Comparison of ENCODE assay signal across 8 mouse cellular contexts in the genomic region with DNA sequence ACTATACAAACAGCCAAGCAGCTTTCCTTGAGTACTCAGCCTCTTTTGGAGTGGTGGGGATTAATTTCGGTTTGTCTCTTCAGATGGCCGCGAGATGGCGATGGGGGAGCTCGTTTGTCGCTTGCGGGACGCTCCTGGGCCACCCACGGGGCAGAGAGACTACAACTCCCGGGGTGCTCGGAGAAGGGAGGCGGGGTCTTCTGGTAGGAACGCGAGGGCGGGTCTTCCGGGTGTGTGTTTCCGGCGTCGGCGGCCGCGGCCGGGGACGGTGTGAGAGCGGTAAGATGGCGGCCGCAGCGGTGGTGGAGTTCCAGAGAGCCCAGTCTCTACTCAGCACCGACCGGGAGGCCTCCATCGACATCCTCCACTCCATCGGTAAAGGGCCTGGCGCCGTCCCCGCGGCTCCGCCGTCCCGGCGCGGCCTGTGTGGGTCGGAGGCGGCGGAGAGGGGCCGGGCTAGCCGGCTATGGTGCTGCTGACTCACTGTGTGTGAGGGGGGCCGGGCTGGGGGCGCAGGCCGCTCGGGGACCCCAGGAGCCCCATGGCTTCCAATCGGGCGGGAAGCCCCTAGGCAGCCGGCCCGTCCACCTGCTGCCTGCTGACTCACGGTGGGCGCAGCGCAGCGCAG. TPM values are rescaled to one million over a fixed set of nuclear protein-coding genes. Genes with fewer than 3 reads are reported as not detected.
DNase-seq lines count a peak whose midpoint lies in the region; ATAC-seq and TF ChIP-seq lines count a peak whose summit lies in the region.

A gene (plus strand): TSS at position 235 of the 628 bp plus-strand sequence.

- H3K9ac ChIP-seq in heart, embryonic 11.5 days (ENCODE audit: low read depth, low read length): peak within 1 kb of the TSS; percentile 95
- peak within 1 kb of the TSS; percentile 96 for H3K9ac ChIP-seq in kidney, embryonic 16.5 days (replicated peaks; ENCODE audit: low read length)
- H3K9ac ChIP-seq in liver, adult 2 months (ENCODE audit: low read depth, low read length): peak within 1 kb of the TSS; percentile 97

- H3K36me3 ChIP-seq in C2C12 (ENCODE audit: control insufficient read depth, insufficient read depth): peaks cover 16% of the 10 kb centered on the region
- H3K36me3 ChIP-seq in erythroblast, embryonic 14.5 days (ENCODE audit: control insufficient read depth): peaks cover 24% of the 10 kb centered on the region
- H3K36me3 ChIP-seq in heart, embryonic 11.5 days (ENCODE audit: control insufficient read depth, insufficient read depth, low read length): peaks cover 12% of the 10 kb centered on the region
- peaks cover 8% of the 10 kb centered on the region; the same call in 1 of the 2 replicates for H3K36me3 ChIP-seq in kidney, embryonic 16.5 days (ENCODE audit: insufficient read depth, low read length)
- H3K36me3 ChIP-seq in liver, adult 2 months (ENCODE audit: control insufficient read depth, insufficient read depth, low read length): peaks cover 14% of the 10 kb centered on the region
- peaks cover 17% of the 10 kb centered on the region for H3K36me3 ChIP-seq in myocyte (ENCODE audit: control insufficient read depth, insufficient read depth)
- H3K36me3 ChIP-seq in splenic B cell, adult 2 months (ENCODE audit: control insufficient read depth, insufficient read depth, low read length, poor library complexity, severe bottlenecking): peaks cover 2% of the 10 kb centered on the region; the same call in 1 of the 2 replicates

- WGBS in heart, embryonic 11.5 days (ENCODE audit: insufficient replicate concordance): under 1% methylated on average over 58 of the region's 58 CpGs
- WGBS in kidney, embryonic 16.5 days: under 1% methylated on average over 45 of the region's 58 CpGs
- WGBS in liver, adult 2 months: under 1% methylated on average over 56 of the region's 58 CpGs

- peak; percentile 99 for DNase-seq in brain, embryonic 14.5 days (ENCODE audit: low read depth)
- DNase-seq in liver, adult 2 months (ENCODE audit: extremely low read depth, low read depth, low spot score): peak; percentile 86
- peak; percentile 97 for DNase-seq in splenic B cell, adult 2 months (ENCODE audit: low read depth, low spot score)

- no peaks in the 10 kb centered on the region for H3K9me3 ChIP-seq in erythroblast, embryonic 14.5 days (ENCODE audit: control insufficient read depth, low read length)
- H3K9me3 ChIP-seq in heart, embryonic 11.5 days (replicated peaks; ENCODE audit: control insufficient read depth, low read length): no peaks in the 10 kb centered on the region
- no peaks in the 10 kb centered on the region for H3K9me3 ChIP-seq in kidney, embryonic 16.5 days (ENCODE audit: low read length)

- peaks cover 51% of the 10 kb centered on the region for H3K79me2 ChIP-seq in C2C12 (ENCODE audit: control insufficient read depth, insufficient read depth)
- peaks cover 8% of the 10 kb centered on the region for H3K79me2 ChIP-seq in liver, adult 2 months (ENCODE audit: control insufficient read depth, insufficient read depth, low read length)
- peaks cover 49% of the 10 kb centered on the region for H3K79me2 ChIP-seq in myocyte (ENCODE audit: control insufficient read depth, insufficient read depth)

- peak; percentile 96 for ATAC-seq in heart, embryonic 11.5 days (replicated peaks; ENCODE audit: insufficient number of reproducible peaks, low FRiP score, low TSS enrichment)
- ATAC-seq in kidney, embryonic 16.5 days (ENCODE audit: low FRiP score, low TSS enrichment): peak; percentile 99

- peak within 1 kb of the TSS; percentile 85 for H3ac ChIP-seq in C2C12 (ENCODE audit: control insufficient read depth, insufficient read length, low read depth)
- peak within 1 kb of the TSS; percentile 86 for H3ac ChIP-seq in myocyte (ENCODE audit: control insufficient read depth, insufficient read length)

- H3K27ac ChIP-seq in heart, embryonic 11.5 days (ENCODE audit: low read depth, low read length): peak within 1 kb of the TSS; percentile 89
- H3K27ac ChIP-seq in kidney, embryonic 16.5 days (ENCODE audit: low read length): peak within 1 kb of the TSS; percentile 82
- H3K27ac ChIP-seq in liver, adult 2 months (replicated peaks; ENCODE audit: insufficient read depth, low read depth, low read length): peak within 1 kb of the TSS; percentile 92

- peak; percentile 66; the same call in 1 of the 2 replicates for TF ChIP-seq POLR2A in brain, embryonic 14.5 days (IDR thresholded peaks at IDR 0.05; ENCODE audit: borderline replicate concordance, extremely low read depth, insufficient read depth, insufficient read length, poor library complexity, severe bottlenecking)
- peak; percentile 84; the same call in 1 of the 2 replicates for TF ChIP-seq POLR2A in liver, adult 2 months (IDR thresholded peaks at IDR 0.05; ENCODE audit: extremely low read depth, insufficient read depth, low read length)
- TF ChIP-seq POLR2A in myocyte (IDR thresholded peaks at IDR 0.05; ENCODE audit: insufficient read length, low read depth): peak; percentile 92

- H3K27me3 ChIP-seq in C2C12 (ENCODE audit: control insufficient read depth, insufficient read depth, insufficient read length) (no peaks in the 10 kb centered on the region), myocyte (ENCODE audit: control insufficient read depth, insufficient read depth, insufficient read length) (no peaks in the 10 kb centered on the region)
- no peaks in the 10 kb centered on the region for H3K27me3 ChIP-seq in erythroblast, embryonic 14.5 days (ENCODE audit: control insufficient read depth)
- no peaks in the 10 kb centered on the region for H3K27me3 ChIP-seq in heart, embryonic 11.5 days (ENCODE audit: control insufficient read depth, insufficient read depth, low read length)
- no peaks in the 10 kb centered on the region for H3K27me3 ChIP-seq in kidney, embryonic 16.5 days (ENCODE audit: insufficient read depth, low read length)
- H3K27me3 ChIP-seq in liver, adult 2 months (ENCODE audit: control insufficient read depth, insufficient read depth, low read length): no peaks in the 10 kb centered on the region
- no peaks in the 10 kb centered on the region for H3K27me3 ChIP-seq in splenic B cell, adult 2 months (ENCODE audit: control insufficient read depth, insufficient read depth, low read length, poor library complexity, severe bottlenecking)

- H3K4me3 ChIP-seq in C2C12 (ENCODE audit: insufficient read depth, poor library complexity, severe bottlenecking) (peak within 1 kb of the TSS; percentile 98), myocyte (peak within 1 kb of the TSS; percentile 74)
- peak within 1 kb of the TSS; percentile 100 for H3K4me3 ChIP-seq in erythroblast, embryonic 14.5 days (replicated peaks)
- H3K4me3 ChIP-seq in heart, embryonic 11.5 days (ENCODE audit: low read depth, low read length): peak within 1 kb of the TSS; percentile 97
- peak within 1 kb of the TSS; percentile 98 for H3K4me3 ChIP-seq in kidney, embryonic 16.5 days (ENCODE audit: low read length)
- peak within 1 kb of the TSS; percentile 92 for H3K4me3 ChIP-seq in liver, adult 2 months (ENCODE audit: insufficient read depth, low read depth, low read length)

- H3K4me2 ChIP-seq in heart, embryonic 11.5 days: peak within 1 kb of the TSS; percentile 73
- H3K4me2 ChIP-seq in kidney, embryonic 16.5 days (replicated peaks; ENCODE audit: low read depth, low read length): peak within 1 kb of the TSS; percentile 65
- peak within 1 kb of the TSS; percentile 94 for H3K4me2 ChIP-seq in myocyte (ENCODE audit: low read depth)

- H3K4me1 ChIP-seq in erythroblast, embryonic 14.5 days (ENCODE audit: control insufficient read depth): peaks cover 21% of the 10 kb centered on the region
- no peaks in the 10 kb centered on the region for H3K4me1 ChIP-seq in heart, embryonic 11.5 days (ENCODE audit: control insufficient read depth, insufficient read depth, low read length)
- peaks cover 9% of the 10 kb centered on the region for H3K4me1 ChIP-seq in kidney, embryonic 16.5 days (ENCODE audit: insufficient read depth, low read length)
- no peaks in the 10 kb centered on the region; the same call in 1 of the 2 replicates for H3K4me1 ChIP-seq in liver, adult 2 months (ENCODE audit: control insufficient read depth, insufficient read depth, low read length)

- peak; percentile 63 for TF ChIP-seq CTCF in C2C12 (IDR thresholded peaks at IDR 0.05; ENCODE audit: control insufficient read depth, insufficient read depth, insufficient read length)
- TF ChIP-seq CTCF in brain, embryonic 14.5 days (IDR thresholded peaks at IDR 0.05; ENCODE audit: borderline replicate concordance, extremely low read depth, insufficient read depth, insufficient read length): peak; percentile 76
- peak; percentile 84 for TF ChIP-seq CTCF in liver, adult 2 months (IDR thresholded peaks at IDR 0.05; ENCODE audit: low read depth, low read length)

- H3K79me3 ChIP-seq in C2C12 (ENCODE audit: low read depth): peaks cover 44% of the 10 kb centered on the region

TF ChIP-seq in C2C12, 6 proteins besides CTCF, POLR2A, EP300 and RAD21:
- no peak for TF ChIP-seq FOSL1 (IDR thresholded peaks at IDR 0.05; ENCODE audit: insufficient read depth, low read length, poor library complexity, severe bottlenecking)
- peak; percentile 38 for TF ChIP-seq MAX (IDR thresholded peaks at IDR 0.05)
- TF ChIP-seq MYOD1 (IDR thresholded peaks at IDR 0.05; ENCODE audit: control insufficient read depth, insufficient read length, low read depth): no peak

TF ChIP-seq in myocyte, 11 proteins besides CTCF, POLR2A, EP300 and RAD21:
- TF ChIP-seq SRF (IDR thresholded peaks at IDR 0.05; ENCODE audit: control insufficient read depth, insufficient read length, low read depth) (peak; percentile 67), USF1 (IDR thresholded peaks at IDR 0.05; ENCODE audit: low read depth) (no peak), TCF12 (IDR thresholded peaks at IDR 0.05; ENCODE audit: insufficient read depth, poor library complexity, severe bottlenecking) (no peak), POLR2AphosphoS2 (IDR thresholded peaks at IDR 0.05; ENCODE audit: insufficient read length, low read depth) (peak; percentile 92)

RNA-seq across cellular contexts. Expression of the gene that starts here (rescaled TPM):
- 82.9 TPM for polyA plus RNA-seq in C2C12 (2012; fragmentation: generic; extraction: Trizol)
- 86.1 and 90.2 TPM in 2 replicates for polyA plus RNA-seq in brain, embryonic 14.5 days (2012; rRNA removed)
- 4.0 and 5.0 TPM in 2 replicates for polyA plus RNA-seq in erythroblast, embryonic 14.5 days (2012)
- 185 and 215 TPM in 2 replicates for polyA plus RNA-seq in heart, embryonic 11.5 days (2014; fragmentation: Nextera tagmentation; extraction: Ambion mirVana)
- 321 and 327 TPM in 2 replicates for polyA plus RNA-seq in kidney, embryonic 16.5 days (2015; fragmentation: Nextera tagmentation; extraction: Ambion mirVana)
- total RNA-seq in liver, adult 2 months (2014; rRNA removed): 106 and 128 TPM in 2 replicates
- polyA plus RNA-seq in liver, adult 2 months (2012; rRNA removed): 56.1 and 63.2 TPM in 2 replicates
- 74.9 TPM for polyA plus RNA-seq in myocyte (2012; fragmentation: generic; extraction: Trizol)

Comparison
In these comparisons a context has a peak if more than half of its experiments do, and no peak if none do; other contexts are left out.
1. Peak in every context shown above with its lines: DNase-seq, ATAC-seq, H3K4me3 ChIP-seq and H3K27ac ChIP-seq.